Mouse (Mus musculus): ENCODE data around the gene Bcl2. TPM values are rescaled to one million over a fixed set of nuclear protein-coding genes. Genes with fewer than 3 reads are reported as not detected.

Gene Bcl2
- polyA plus RNA-seq, 1 experiment from 2014 or later, result 8.1 TPM

DNA sequence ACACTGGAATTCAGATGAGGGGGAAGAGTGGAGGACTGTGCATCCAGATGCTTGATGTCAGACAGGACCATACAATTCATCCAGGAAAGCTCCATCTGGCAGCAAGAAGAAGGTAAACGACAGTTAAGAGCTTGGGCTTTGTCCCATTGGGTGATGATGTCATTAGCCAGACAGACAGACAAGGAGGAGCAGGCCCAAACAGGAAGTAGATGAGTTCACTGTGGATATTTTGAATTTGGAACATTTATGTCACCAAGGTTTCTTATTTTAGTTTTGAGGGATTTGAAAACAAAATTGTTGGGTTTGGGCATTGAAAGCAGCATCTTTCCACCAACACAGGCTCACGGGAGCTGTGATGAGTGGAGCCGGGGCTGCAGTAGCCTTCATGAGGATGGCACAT lies 29.5 kb downstream of the Bcl2 start:
- no peak for DNase-seq (ENCODE audit: extremely low spot score, low spot score)
- Histone ChIP-seq H3K27ac (no peak overlapping the region), H3K27me3 (ENCODE audit: poor library complexity, severe bottlenecking) (no peaks in the 10 kb centered on the region), H3K4me3 (no peak overlapping the region), H3K4me1 (no peaks in the 10 kb centered on the region), H3K36me3 (replicated peaks) (no peaks in the 10 kb centered on the region), H3K9me3 (no peaks in the 10 kb centered on the region)
- WGBS, result 85% methylated on average over 3 of the region's 3 CpGs

DNA sequence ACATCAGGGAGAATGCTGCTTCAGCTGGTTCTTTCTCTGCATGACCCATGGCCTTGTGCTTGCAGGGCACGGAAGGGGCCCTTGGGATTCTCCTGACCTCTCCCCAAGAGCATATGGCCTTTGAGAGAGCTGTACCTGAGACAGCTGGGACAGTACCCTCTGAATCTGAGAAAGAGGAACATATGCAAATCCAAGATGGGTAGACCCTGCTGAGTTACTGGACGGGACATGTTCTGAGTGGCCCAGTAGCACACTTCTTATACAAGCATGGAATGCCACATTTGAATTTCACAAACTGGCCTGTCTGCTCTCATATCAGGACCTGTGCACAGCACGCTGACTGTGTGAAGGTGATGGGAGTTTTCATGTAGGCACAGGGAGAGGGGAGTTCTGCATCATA lies 31.2 kb downstream of the Bcl2 start:
- Histone ChIP-seq H3K4me1 (no peaks in the 10 kb centered on the region), H3K4me3 (no peak overlapping the region), H3K9me3 (no peaks in the 10 kb centered on the region), H3K27me3 (ENCODE audit: poor library complexity, severe bottlenecking) (no peaks in the 10 kb centered on the region), H3K36me3 (replicated peaks) (no peaks in the 10 kb centered on the region), H3K27ac (no peak overlapping the region)
- DNase-seq (ENCODE audit: extremely low spot score, low spot score), result no peak
- 87% methylated on average over 3 of the region's 3 CpGs for WGBS

DNA sequence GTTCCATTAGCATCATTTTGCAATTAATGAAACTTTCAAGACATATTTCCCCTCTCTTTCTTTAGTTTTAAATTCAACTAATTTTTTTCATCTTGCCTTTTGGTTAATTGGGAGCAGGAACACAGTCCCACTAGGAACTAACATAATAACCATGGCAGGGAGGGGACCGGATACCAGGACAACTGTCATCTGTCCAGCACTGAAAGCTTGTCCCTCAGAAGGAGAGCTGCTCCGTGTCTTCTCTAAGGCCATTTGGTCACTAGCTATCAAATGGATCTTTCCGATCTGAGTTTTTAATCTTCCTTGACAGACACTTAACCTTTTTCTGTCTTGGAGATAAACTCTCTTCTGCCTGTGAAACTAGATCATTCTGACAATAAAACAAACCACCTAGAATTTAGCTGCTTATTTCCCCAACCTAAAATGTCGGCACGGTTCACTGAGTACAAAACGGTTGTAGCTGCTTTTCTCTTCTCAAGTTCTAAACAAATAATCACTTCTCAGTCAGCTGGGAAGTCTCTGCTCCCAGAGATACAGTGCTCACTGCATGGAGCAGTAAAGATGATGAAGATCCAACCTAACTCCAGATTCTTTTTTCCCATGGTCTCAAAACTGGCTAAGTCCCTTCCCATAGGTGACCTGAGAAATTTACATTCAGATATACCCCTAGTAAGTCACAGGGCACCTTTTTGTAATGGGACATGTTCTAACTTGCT lies 34.1 kb downstream of the Bcl2 start:
- H3K4me1 ChIP-seq, result no peaks in the 10 kb centered on the region
- no peak overlapping the region for H3K27ac ChIP-seq
- DNase-seq (ENCODE audit: extremely low spot score, low spot score), result no peak
- 88% methylated on average over 6 of the region's 6 CpGs for WGBS
- H3K36me3 ChIP-seq (replicated peaks), result no peaks in the 10 kb centered on the region
- H3K9me3 ChIP-seq, result no peaks in the 10 kb centered on the region
- H3K27me3 ChIP-seq (ENCODE audit: poor library complexity, severe bottlenecking), result no peaks in the 10 kb centered on the region
- no peak overlapping the region for H3K4me3 ChIP-seq

DNA sequence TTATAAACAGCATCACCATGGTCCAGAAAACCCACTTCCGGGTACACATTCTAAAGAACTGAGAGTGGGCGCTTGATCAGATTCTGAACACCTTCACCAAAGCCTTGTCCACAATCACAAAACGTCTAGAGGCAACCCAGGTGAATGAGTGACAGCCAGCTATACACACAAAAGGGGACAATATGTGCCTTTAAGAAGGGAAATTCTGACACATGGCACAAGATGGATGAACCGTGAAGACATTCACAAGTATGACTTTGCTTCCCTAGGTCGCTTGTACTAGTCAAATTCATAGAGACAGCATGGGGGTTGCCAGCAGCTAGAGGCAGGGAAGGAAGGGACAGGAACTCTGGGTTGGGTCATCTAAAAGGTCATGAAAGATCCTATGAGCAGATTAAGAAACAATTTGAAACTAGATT lies 36.0 kb downstream of the Bcl2 start:
- DNase-seq (ENCODE audit: extremely low spot score, low spot score), result no peak
- 88% methylated on average over 5 of the region's 5 CpGs for WGBS
- Histone ChIP-seq H3K36me3 (replicated peaks) (no peaks in the 10 kb centered on the region), H3K27ac (no peak overlapping the region), H3K27me3 (ENCODE audit: poor library complexity, severe bottlenecking) (no peaks in the 10 kb centered on the region), H3K4me3 (no peak overlapping the region), H3K9me3 (no peaks in the 10 kb centered on the region), H3K4me1 (no peaks in the 10 kb centered on the region)

DNA sequence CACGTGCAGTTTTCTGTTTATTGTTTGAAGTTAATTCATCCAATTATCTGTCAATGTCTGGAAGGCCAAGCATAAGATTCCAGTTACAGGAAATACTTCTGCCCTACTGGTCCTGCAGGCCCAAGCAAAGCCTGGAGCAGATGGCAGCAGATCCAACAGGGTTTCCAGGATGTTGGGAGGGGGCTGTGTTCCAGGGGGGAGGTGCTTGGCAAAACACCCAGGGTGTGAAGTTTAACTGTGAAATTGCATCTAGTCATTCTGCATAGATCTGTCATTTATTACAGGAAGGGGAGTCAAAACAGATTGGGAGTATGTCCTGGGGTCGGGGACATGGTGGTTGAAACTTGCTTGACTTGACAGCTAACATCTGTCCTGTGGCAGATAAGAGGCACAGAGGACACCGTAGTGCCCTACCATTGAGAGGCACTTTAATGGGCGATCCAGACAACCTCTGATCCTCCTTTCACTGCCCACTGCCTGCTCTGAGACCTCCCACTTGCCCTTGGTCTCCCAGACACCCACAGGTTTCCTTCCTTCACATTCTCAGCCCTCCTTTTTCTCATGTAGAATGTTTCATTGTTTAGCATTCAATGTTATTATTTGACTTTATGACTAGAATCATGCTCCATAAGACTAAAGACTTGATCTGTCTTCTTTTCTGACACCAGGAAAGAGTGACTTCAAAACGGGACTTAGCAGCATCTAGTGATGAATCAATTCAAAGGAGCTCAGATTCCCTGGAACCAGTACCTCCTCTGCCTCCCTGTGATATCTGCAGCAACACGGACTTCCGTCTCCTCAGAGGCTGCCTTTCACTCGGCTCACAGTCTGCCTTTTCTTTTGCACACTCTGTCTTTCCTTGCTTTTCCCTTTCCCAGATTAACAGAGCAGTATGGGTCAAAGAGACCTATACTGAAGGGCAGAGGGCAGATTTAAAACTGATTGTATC lies 47.7 kb downstream of the Bcl2 start:
- H3K27me3 ChIP-seq (ENCODE audit: poor library complexity, severe bottlenecking), result no peaks in the 10 kb centered on the region
- H3K4me1 ChIP-seq, result no peaks in the 10 kb centered on the region
- no peak overlapping the region for H3K4me3 ChIP-seq
- H3K36me3 ChIP-seq (replicated peaks), result no peaks in the 10 kb centered on the region
- no peak for DNase-seq (ENCODE audit: extremely low spot score, low spot score)
- WGBS, result 86% methylated on average over 8 of the region's 8 CpGs
- no peaks in the 10 kb centered on the region for H3K9me3 ChIP-seq
- no peak overlapping the region for H3K27ac ChIP-seq

DNA sequence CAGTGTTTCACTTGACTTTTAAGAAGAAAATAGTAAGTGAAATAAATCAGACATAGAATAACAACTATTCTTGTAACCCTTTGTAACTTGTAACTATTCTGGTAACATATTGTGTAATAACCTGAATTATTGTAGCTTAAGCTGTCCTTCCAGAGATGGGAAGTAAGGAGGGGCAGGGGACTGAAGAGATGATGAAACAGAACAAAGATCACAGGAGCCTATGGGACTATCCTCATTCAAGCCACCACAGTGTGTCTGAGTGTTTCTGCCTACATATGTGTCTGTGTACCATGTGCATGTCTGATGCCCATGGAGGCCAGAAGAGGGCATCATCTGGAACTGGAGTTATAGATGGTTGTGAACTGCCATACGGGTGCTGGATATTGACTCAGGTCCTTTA lies 49.1 kb downstream of the Bcl2 start:
- Histone ChIP-seq H3K27me3 (ENCODE audit: poor library complexity, severe bottlenecking) (no peaks in the 10 kb centered on the region), H3K4me1 (no peaks in the 10 kb centered on the region), H3K36me3 (replicated peaks) (no peaks in the 10 kb centered on the region), H3K27ac (no peak overlapping the region), H3K4me3 (no peak overlapping the region), H3K9me3 (no peaks in the 10 kb centered on the region)
- no peak for DNase-seq (ENCODE audit: extremely low spot score, low spot score)
- WGBS, result 91% methylated on average over 1 of the region's 1 CpGs

DNA sequence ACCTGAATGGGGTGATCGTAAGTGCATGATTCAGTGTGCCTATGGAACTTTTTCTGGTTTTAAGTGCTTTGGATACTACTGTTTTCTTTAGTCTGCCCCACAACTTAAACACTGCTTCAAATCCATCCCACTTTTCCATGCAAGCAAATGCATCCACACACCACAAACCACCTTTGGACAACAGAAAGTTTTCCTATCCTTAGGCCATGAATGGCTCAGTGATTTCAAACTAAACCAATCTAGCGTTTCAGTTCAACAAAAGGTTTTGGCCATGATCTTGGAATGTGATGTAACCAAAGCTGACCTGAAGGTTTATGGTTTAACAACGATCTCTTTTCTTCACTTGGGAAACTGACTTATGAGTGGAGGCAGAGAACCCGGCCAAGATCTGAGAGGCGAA lies 51.6 kb downstream of the Bcl2 start:
- H3K9me3 ChIP-seq, result no peaks in the 10 kb centered on the region
- H3K36me3 ChIP-seq (replicated peaks), result no peaks in the 10 kb centered on the region
- H3K4me1 ChIP-seq, result no peaks in the 10 kb centered on the region
- no peak overlapping the region for H3K27ac ChIP-seq
- no peaks in the 10 kb centered on the region for H3K27me3 ChIP-seq (ENCODE audit: poor library complexity, severe bottlenecking)
- WGBS, result 86% methylated on average over 5 of the region's 5 CpGs
- H3K4me3 ChIP-seq, result no peak overlapping the region
- no peak for DNase-seq (ENCODE audit: extremely low spot score, low spot score)

DNA sequence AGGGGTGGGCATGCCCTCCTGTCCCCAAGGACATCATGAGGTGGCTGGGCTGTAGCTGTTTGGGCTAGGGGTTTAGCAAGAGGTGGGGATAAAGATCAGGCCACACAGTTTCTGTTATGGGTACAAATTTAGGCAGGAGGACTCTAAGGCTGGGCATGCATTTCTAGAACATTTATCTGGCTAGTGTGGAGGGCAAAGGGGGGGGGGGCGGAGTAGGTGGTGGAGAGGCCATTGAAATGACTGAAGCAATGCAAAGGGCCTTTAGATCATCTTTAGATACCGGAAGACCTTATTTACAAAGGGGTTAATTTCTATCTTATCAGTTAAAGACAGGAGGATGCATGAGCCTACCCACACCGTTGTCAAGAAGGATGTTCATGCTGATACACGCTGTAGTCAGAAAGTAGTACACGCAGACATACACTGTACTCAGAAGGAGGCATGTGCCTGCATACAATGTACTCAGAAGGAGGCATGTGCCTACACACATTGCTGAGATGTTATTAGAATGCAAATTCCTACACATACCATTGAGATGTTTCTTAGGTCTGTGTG lies 55.7 kb downstream of the Bcl2 start:
- Histone ChIP-seq H3K4me3 (no peak overlapping the region), H3K27me3 (ENCODE audit: poor library complexity, severe bottlenecking) (no peaks in the 10 kb centered on the region), H3K4me1 (no peaks in the 10 kb centered on the region), H3K36me3 (replicated peaks) (no peaks in the 10 kb centered on the region), H3K9me3 (no peaks in the 10 kb centered on the region), H3K27ac (no peak overlapping the region)
- WGBS, result 96% methylated on average over 5 of the region's 5 CpGs
- no peak for DNase-seq (ENCODE audit: extremely low spot score, low spot score)

DNA sequence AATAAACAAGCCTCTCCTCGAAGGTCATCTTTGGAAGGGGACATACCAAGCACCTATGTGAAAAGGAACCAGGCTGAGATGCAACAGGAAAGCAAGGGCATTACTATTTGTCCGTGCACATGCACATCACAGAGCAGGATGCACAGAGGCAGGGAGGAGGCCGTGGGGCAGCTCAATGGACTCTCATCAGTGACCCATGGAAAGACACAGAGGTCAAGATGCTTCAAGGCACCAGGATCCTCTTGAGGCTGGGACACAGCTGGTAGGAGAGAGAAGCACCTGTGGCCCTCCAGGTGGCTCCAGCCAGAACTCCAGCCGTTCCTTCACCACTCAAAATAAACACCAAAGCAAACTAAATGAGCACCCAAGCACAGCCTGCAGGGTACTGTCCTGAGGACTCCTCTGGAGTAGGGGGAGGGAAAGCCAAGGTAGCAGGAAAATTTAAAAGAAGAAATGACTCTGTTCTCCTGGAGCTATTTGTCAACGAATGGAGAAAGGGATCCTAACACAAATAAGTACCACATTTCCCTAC lies 57.8 kb downstream of the Bcl2 start:
- no peak for DNase-seq (ENCODE audit: extremely low spot score, low spot score)

DNA sequence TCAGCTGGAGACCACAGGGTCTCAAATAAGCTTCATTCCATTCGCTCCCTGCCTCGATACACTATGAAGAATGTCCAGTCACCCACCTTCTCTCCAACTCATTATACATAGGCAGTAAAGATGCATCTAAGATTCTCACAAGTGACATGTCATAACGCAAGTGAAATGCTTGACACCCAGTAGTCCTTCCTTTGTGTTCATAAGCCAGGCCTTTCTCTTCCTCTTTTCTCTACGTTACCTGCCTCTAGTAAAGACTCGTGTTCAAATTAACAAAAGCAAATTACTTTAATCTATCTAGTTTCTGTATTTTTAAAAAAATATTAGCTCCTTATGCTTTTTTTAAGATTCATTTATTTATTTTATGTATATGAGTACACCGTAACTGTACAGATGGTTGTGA lies 59.8 kb downstream of the Bcl2 start:
- Histone ChIP-seq H3K27me3 (ENCODE audit: poor library complexity, severe bottlenecking) (no peaks in the 10 kb centered on the region), H3K4me1 (peaks cover 6% of the 10 kb centered on the region), H3K36me3 (replicated peaks) (no peaks in the 10 kb centered on the region), H3K4me3 (no peak overlapping the region), H3K27ac (no peak overlapping the region), H3K9me3 (no peaks in the 10 kb centered on the region)
- 94% methylated on average over 6 of the region's 6 CpGs for WGBS
- DNase-seq (ENCODE audit: extremely low spot score, low spot score), result no peak

More for the DNA sequence above, 57.8 kb downstream of the Bcl2 start:
- Histone ChIP-seq H3K4me3 (no peak overlapping the region), H3K27me3 (ENCODE audit: poor library complexity, severe bottlenecking) (no peaks in the 10 kb centered on the region), H3K4me1 (peaks cover 2% of the 10 kb centered on the region; the same call in 1 of the 2 replicates), H3K9me3 (no peaks in the 10 kb centered on the region), H3K36me3 (replicated peaks) (no peaks in the 10 kb centered on the region), H3K27ac (no peak overlapping the region)
- 77% methylated on average over 5 of the region's 5 CpGs for WGBS

DNA sequence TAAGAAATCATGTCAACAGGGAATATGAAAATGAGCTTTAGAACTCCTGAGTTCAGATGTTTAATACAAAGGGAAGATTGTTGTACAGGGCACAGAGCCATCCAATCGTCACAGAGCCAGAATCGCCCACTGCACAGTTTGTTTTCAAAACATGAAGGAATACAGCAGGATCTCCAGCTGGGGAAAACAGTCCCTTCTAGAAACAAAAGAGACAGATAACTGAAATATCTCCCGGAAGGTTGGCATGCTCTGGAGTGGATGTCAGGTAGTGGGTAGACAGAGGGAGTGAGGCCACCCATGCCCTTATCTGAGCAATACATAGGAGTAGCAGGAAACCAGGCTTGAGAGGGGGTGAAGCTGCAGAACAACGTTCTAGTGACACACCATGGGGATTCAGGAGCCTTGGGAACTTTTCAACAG lies 60.6 kb downstream of the Bcl2 start:
- 77% methylated on average over 4 of the region's 4 CpGs for WGBS
- no peak for DNase-seq (ENCODE audit: extremely low spot score, low spot score)
- no peaks in the 10 kb centered on the region for H3K9me3 ChIP-seq
- no peaks in the 10 kb centered on the region for H3K36me3 ChIP-seq (replicated peaks)
- H3K27me3 ChIP-seq (ENCODE audit: poor library complexity, severe bottlenecking), result no peaks in the 10 kb centered on the region
- no peak overlapping the region for H3K27ac ChIP-seq
- H3K4me3 ChIP-seq, result no peak overlapping the region
- H3K4me1 ChIP-seq, result peaks cover 6% of the 10 kb centered on the region

DNA sequence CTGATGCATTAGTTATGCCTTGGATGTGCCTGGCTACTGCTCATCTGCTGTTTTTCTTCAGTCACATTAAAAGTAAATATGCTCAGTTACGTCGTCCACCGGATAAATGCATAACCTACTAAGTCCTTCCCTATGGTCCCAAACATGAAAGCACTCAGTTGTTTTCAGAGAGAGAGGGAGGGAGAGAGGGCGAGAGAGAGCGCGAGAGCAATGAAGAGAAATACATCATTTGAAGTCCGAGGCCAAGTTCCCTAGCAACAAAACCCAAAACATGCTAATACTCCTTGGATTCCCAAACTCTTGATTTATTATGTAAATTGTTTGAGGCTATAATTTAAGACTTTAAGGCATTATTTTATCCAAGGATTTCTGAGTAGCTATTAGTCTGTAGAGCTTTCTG lies 62.9 kb downstream of the Bcl2 start:
- Histone ChIP-seq H3K4me3 (no peak overlapping the region), H3K9me3 (no peaks in the 10 kb centered on the region), H3K27ac (no peak overlapping the region), H3K4me1 (peaks cover 6% of the 10 kb centered on the region), H3K36me3 (replicated peaks) (no peaks in the 10 kb centered on the region), H3K27me3 (ENCODE audit: poor library complexity, severe bottlenecking) (no peaks in the 10 kb centered on the region)
- 82% methylated on average over 7 of the region's 7 CpGs for WGBS
- DNase-seq (ENCODE audit: extremely low spot score, low spot score), result no peak

DNA sequence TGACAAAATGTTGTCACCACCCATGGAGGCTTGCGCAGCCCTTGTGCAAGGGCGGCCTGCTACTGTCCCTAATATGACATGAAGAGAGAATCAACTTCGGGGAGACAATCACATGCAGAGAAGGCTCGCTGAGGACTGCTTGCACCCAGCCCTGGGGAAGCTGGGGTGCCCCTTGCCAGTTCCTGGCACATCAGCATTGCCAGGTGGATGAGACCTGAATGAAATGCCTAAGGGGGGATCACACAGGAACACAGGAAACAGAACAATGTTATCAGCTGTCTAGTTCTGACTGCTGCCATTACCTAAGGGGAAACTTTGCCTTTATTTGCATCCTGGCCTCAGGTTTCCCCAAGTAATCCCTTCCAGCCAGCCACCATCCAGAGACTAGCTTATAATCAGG lies 63.6 kb downstream of the Bcl2 start:
- Histone ChIP-seq H3K36me3 (replicated peaks) (no peaks in the 10 kb centered on the region), H3K27ac (no peak overlapping the region), H3K9me3 (no peaks in the 10 kb centered on the region), H3K27me3 (ENCODE audit: poor library complexity, severe bottlenecking) (no peaks in the 10 kb centered on the region), H3K4me1 (peaks cover 6% of the 10 kb centered on the region), H3K4me3 (no peak overlapping the region)
- no peak for DNase-seq (ENCODE audit: extremely low spot score, low spot score)
- WGBS, result 89% methylated on average over 4 of the region's 4 CpGs
